Mouse (Mus musculus) left cerebral cortex, adult 18-20 months (tissue): ENCODE data around the gene Cldn34d. TPM values are rescaled to one million over a fixed set of nuclear protein-coding genes. Genes with fewer than 3 reads are reported as not detected.
A peak's percentile ranks its signal among the peaks of the same experiment; 100 is the strongest.

Source experiments
- DNase-seq, 2 experiments: peaks; one replicate each; pipeline ENCODE4 v3.0.0; 2021 to 2022; ENCODE audit warnings: low spot score in 2 of 2, mixed read lengths in 1 of 2
- long read RNA-seq, 2 experiments: library from polyadenylated mRNA; stranded (forward); transcript quantifications; one replicate each; pipeline ENCODE4 v2.0.0; 2021
- total RNA-seq, 2 experiments: library from RNA; stranded (reverse); gene quantifications; 2 replicates each; pipeline ENCODE4 v1.2.3; 2021

Cldn34d gene
- total RNA-seq = not detected
- long read RNA-seq, experiment 1 = 0 reads
- long read RNA-seq, experiment 2 = 0 reads

DNA sequence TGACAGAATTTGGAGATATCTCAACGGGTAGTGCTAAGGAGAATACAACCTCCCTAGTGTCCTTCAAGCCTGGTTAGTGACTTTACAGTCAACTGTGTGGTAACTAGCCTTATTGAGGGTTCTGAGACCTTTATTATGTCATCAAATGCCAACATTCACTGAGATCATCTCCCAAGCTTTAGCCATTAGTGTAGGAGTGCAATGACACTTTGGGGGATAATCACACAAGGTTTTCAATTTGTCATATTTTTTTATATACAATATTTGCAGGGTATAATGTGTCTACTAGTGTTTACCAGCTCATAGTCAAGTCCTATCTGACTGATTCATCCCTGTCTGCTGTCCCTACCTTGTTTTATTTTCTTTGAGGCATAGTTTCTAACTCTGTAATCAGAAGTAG, at the start of gene Cldn34d:
TSS of gene Cldn34d (minus strand) at position 101 of the 400 bp plus-strand sequence.
- no peak for DNase-seq

DNA sequence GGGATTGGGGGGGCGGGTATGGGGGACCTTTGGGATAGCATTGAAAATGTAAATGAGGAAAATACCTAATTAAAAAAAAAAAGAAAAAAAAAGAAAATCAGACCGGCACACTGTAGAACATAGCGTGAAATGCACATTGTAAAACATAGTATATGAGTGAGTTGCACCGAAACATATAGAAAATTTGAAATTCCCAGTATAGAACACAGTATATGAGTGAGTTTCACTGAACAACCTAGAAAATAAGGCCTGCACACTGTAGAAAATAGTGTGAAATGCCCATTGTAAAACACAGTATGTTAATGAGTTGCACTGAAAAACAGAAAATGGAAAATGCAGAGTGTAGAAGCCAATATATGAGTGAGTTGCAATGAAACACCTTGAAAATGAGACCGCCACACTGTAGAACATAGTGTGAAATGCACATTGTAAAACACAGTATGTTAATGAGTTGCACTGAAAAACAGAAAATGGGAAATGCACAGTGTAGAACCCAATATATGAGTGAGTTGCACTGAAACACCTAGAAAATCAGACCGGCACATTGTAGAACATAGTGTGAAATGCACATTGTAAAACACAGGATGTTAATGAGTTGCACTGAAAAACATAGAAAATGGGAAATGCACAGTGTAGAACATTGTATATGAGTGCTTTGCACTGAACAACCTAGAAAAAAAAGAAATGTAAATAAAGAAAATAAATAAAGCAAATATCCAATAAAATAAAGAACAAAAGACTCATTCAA, 4.1 kb downstream of the Cldn34d start:
- peak in 1 of 2 experiments; percentile 31 for DNase-seq

Other genes with a start within 250 kb of the Cldn34d start
- gene Cldn34b4, start 209.6 kb downstream of the Cldn34d start, total RNA-seq = not detected